Mouse (Mus musculus): ENCODE results near the gene Cox8b. TPM values are rescaled to one million over a fixed set of nuclear protein-coding genes. Genes with fewer than 3 reads are reported as not detected.
A peak's percentile ranks its signal among the peaks of the same experiment; 100 is the strongest.

Cox8b gene
- polyA plus RNA-seq, 1 experiment, result 8,538 TPM

DNA sequence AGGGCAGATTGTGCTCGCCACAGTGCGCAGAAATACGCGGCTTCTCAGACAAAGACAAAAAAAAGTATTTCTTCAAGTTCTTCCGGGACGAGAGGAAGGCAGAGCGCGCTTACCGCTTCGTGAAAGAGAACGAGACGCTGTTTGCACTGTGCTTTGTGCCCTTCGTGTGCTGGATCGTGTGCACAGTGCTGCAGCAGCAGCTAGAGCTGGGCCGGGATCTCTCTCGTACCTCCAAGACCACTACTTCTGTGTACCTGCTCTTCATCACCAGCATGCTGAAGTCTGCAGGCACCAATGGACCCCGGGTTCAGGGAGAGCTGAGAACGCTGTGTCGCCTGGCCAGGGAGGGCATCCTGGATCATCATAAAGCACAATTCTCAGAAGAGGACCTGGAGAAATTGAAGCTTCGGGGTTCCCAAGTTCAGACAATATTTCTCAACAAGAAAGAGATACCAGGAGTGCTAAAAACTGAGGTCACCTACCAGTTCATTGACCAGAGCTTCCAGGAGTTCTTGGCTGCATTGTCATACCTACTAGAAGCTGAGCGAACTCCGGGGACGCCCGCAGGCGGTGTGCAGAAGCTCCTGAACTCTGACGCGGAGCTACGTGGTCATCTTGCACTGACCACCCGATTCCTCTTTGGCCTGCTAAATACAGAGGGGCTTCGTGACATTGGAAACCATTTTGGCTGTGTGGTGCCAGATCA is 23.0 kb upstream of the Cox8b start:
- Histone ChIP-seq H3K27ac (replicated peaks; ENCODE audit: low read depth, low read length) (no peak overlapping the region), H3K4me3 (ENCODE audit: insufficient read depth, low read depth, low read length) (peak overlapping the region; percentile 46), H3K4me1 (ENCODE audit: control insufficient read depth, insufficient read depth, insufficient read length, low read length) (no peaks in the 10 kb centered on the region)

DNA sequence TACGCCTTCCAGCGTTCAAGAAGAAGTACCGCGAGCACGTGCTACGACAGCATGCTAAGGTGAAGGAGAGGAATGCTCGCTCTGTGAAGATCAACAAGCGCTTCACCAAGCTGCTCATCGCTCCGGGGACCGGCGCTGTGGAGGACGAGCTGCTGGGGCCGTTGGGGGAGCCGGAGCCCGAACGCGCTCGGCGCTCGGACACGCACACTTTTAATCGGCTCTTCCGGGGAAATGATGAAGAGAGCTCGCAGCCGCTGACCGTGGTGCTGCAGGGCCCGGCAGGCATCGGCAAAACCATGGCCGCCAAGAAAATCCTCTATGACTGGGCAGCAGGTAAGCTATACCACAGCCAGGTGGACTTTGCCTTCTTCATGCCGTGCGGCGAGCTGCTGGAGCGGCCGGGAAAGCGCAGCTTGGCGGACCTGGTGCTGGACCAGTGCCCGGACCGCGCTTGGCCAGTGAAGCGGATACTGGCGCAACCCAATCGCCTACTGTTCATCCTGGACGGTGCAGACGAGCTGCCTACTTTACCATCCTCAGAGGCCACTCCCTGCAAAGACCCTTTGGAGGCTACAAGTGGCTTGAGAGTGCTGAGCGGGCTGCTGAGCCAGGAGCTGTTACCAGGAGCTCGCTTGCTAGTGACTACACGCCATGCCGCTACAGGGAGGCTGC is 22.3 kb upstream of the Cox8b start:
- Histone ChIP-seq H3K4me3 (ENCODE audit: insufficient read depth, low read depth, low read length) (peak overlapping the region; percentile 46), H3K27ac (replicated peaks; ENCODE audit: low read depth, low read length) (no peak overlapping the region), H3K4me1 (ENCODE audit: control insufficient read depth, insufficient read depth, insufficient read length, low read length) (no peaks in the 10 kb centered on the region)

DNA sequence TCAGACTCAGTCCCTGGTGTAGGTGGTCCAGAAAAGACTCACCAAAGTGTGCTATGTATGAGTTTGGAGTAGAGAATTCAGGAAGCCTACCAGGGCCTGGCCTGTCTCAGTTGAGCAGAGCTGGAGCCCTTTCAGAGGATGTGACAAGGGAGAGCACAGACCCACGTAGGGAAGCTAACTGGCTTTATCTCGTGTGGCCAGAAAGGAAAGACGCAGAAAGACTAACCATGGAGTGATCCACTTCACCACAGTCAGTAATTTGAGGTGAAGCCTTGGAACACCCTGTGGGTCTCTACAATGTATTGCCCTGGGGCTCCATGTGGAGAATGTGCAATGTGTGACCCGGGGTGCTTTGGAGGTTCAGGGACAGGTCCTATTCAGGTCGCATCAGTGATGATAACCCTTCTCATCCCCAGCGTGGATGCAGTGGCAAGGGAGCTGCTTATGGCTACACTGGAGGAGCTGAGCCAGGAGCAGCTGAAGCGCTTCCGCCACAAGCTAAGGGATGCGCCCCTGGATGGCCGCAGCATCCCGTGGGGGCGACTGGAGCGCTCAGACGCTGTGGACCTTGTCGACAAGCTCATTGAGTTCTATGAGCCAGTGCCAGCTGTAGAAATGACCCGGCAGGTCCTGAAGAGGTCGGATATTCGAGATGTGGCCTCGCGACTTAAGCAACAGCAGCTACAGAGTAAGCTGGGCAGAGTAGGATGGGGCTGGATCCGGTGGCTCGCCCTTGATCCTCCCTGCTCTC is 21.2 kb upstream of the Cox8b start:
- H3K4me1 ChIP-seq (ENCODE audit: control insufficient read depth, insufficient read depth, insufficient read length, low read length), result no peaks in the 10 kb centered on the region
- no peak overlapping the region for H3K4me3 ChIP-seq (ENCODE audit: insufficient read depth, low read depth, low read length)
- H3K27ac ChIP-seq (replicated peaks; ENCODE audit: low read depth, low read length), result no peak overlapping the region

GRCm38 (mm10) chr7:140920418-140921029 is 20.3 kb upstream of the Cox8b start, which contains the start of gene Nlrp6:
Gene Nlrp6 (plus strand): TSS chr7:140920902.
- H3K4me1 ChIP-seq (ENCODE audit: control insufficient read depth, insufficient read depth, insufficient read length, low read length), result no peaks in the 10 kb centered on the region
- no peak within 1 kb of the TSS for H3K27ac ChIP-seq (replicated peaks; ENCODE audit: low read depth, low read length)
- H3K4me3 ChIP-seq (ENCODE audit: insufficient read depth, low read depth, low read length), result no peak within 1 kb of the TSS

DNA sequence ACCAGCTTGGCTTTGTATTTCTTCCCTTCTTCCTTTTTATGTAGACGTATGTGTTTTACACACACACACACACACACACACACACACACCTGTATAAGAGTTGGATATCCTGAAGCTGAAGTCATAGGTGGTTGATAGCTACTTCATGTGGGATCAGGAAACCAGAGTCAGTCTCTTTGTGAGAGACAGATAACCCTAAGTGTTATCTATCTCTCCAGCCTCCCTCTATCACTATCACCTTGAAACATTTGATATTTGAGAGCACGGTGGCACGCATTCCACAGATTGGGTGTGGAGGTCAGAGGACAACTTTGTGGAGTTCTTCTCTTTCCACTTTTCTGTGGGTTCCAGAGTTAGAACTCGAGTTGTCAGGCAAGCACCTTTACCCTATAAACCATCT is 19.7 kb upstream of the Cox8b start:
- Histone ChIP-seq H3K4me3 (ENCODE audit: insufficient read depth, low read depth, low read length) (no peak overlapping the region), H3K4me1 (ENCODE audit: control insufficient read depth, insufficient read depth, insufficient read length, low read length) (no peaks in the 10 kb centered on the region), H3K27ac (replicated peaks; ENCODE audit: low read depth, low read length) (no peak overlapping the region)

DNA sequence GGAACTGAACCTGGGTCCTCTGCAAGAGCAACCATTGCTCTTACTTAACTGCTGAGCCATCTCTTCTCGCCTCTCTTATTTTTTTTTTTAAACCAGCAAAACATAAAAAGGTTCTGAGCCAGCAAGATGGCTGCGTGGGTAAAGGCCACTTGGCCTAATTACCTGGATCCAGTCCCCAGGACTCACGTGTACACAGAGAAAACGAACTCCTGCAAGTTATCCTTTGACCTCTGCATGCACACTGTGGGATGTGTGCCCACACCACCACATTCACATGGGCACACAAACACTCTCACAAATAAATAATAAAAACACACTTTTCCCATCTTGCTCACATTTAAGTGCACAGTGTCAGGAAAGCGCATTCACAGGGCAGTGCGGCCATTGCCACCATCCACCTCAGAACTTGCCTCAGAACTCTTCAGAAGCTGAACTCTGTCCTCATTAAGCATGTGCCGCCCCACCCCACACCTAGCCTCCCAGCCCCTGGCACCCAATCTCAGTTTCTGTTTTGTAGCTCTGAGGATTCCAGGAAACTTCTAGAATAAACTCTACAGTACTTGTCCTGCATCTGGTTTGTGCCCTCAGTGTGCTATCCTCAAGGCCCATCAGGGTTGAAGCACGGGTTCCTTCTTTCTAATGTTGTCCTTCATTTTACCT is 13.9 kb upstream of the Cox8b start:
- Histone ChIP-seq H3K27ac (replicated peaks; ENCODE audit: low read depth, low read length) (no peak overlapping the region), H3K4me1 (ENCODE audit: control insufficient read depth, insufficient read depth, insufficient read length, low read length) (no peaks in the 10 kb centered on the region), H3K4me3 (ENCODE audit: insufficient read depth, low read depth, low read length) (no peak overlapping the region)

DNA sequence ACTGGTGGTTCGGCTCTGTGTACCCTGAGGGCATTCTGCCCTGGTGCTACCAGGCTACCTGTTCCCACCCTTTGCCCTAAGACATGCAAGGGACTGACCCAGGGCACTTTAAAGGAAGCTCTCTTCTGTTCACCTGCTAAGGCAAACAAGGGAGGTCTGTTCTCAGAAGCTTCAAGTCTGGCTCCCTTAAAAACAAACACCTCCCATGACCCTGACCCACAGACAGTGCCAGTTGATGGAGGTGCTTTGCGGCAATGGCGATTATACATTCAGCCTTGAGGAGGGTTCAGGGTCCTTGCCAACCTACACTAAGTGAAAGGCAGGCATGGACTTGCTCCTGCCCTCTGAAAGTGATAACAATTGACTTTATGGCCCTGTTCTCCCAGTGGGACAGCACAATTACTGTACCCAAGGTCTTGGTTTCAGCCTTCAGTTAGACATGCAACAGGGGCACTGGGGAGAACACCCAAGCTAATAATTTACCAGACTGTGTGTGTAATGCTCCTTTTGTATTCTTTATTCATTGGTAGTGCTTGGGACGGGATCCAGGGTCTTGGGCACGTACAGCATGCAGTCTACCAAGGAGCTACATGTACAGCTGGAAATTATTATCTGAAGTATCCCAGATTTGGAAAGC is 12.7 kb upstream of the Cox8b start:
- Histone ChIP-seq H3K4me1 (ENCODE audit: control insufficient read depth, insufficient read depth, insufficient read length, low read length) (no peaks in the 10 kb centered on the region), H3K4me3 (ENCODE audit: insufficient read depth, low read depth, low read length) (no peak overlapping the region), H3K27ac (replicated peaks; ENCODE audit: low read depth, low read length) (no peak overlapping the region)

GRCm38 (mm10) chr7:140912293-140912692 is 12.0 kb upstream of the Cox8b start:
- no peak overlapping the region for H3K27ac ChIP-seq (replicated peaks; ENCODE audit: low read depth, low read length)

DNA sequence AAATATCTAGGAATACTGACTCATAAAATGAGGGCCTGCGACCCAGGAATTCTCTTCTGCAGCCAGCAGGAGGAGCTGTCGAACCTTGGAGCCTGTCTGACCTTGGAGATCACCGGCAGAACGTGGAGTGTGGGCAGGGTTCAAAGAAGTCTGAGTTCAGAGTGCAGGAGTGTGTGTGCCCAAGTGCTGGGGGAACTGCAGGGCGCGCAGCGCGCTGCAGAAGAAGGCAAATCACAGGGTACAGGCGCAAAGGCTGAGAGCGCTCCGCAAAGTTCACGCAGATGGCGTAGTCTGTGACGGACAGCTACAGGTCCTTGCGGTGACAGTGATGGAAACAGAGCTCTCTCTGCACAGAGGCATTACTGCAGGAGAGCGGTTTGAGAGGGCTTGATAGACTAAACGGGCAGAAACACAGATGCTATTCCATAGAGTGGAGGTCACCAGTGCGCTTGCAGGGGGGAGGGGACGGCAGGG is 8.4 kb upstream of the Cox8b start:
- Histone ChIP-seq H3K4me3 (ENCODE audit: insufficient read depth, low read depth, low read length) (peak overlapping the region; percentile 48), H3K27ac (replicated peaks; ENCODE audit: low read depth, low read length) (no peak overlapping the region), H3K4me1 (ENCODE audit: control insufficient read depth, insufficient read depth, insufficient read length, low read length) (no peaks in the 10 kb centered on the region)

More at GRCm38 (mm10) chr7:140912293-140912692, 12.0 kb upstream of the Cox8b start:
- no peak overlapping the region for H3K4me3 ChIP-seq (ENCODE audit: insufficient read depth, low read depth, low read length)
- no peaks in the 10 kb centered on the region for H3K4me1 ChIP-seq (ENCODE audit: control insufficient read depth, insufficient read depth, insufficient read length, low read length)

GRCm38 (mm10) chr7:140908181-140908580 is 7.9 kb upstream of the Cox8b start:
- H3K4me1 ChIP-seq (ENCODE audit: control insufficient read depth, insufficient read depth, insufficient read length, low read length), result no peaks in the 10 kb centered on the region
- no peak overlapping the region for H3K4me3 ChIP-seq (ENCODE audit: insufficient read depth, low read depth, low read length)
- H3K27ac ChIP-seq (replicated peaks; ENCODE audit: low read depth, low read length), result no peak overlapping the region

DNA sequence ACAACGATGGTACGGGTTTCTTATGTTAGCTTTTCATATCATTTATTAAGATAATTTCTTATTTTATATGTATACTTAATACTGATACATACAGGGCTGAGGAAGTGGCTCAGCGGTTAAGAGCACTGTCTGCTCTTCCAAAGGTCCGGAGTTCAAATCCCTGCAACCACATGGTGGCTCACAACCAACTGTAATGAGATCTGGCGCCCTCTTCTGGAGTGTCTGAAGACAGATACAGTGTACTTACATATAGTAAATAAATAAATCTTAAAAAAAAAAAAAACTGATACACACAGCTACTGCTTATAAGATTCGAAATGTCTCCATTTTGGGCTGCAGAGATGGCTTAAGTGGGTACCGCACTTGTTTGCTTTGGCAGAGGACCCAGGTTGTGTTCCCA is 7.5 kb upstream of the Cox8b start:
- no peaks in the 10 kb centered on the region for H3K4me1 ChIP-seq (ENCODE audit: control insufficient read depth, insufficient read depth, insufficient read length, low read length)
- no peak overlapping the region for H3K4me3 ChIP-seq (ENCODE audit: insufficient read depth, low read depth, low read length)
- no peak overlapping the region for H3K27ac ChIP-seq (replicated peaks; ENCODE audit: low read depth, low read length)

DNA sequence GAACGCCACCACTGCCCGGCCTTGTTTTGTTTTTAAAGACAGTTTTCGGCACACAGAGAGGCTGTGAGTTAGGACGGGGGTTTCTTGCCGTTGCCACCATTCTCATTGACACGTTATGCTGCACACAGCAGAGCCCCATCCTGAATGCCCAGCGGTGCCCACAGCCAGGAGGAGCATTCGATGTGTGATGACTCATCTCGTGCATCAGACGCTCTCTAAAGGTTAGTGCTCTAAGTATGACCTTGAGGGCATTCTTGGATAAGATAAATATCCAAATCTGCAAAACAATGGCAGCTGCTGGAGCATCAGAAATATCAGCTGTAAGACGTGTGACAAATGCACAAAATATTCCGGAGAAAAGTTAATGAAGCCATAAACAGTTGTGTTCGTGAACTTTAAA is 6.9 kb upstream of the Cox8b start:
- Histone ChIP-seq H3K4me1 (ENCODE audit: control insufficient read depth, insufficient read depth, insufficient read length, low read length) (no peaks in the 10 kb centered on the region), H3K4me3 (ENCODE audit: insufficient read depth, low read depth, low read length) (no peak overlapping the region), H3K27ac (replicated peaks; ENCODE audit: low read depth, low read length) (no peak overlapping the region)

- Histone ChIP-seq H3K27ac (replicated peaks; ENCODE audit: low read depth, low read length) (no peak overlapping the region), H3K4me1 (ENCODE audit: control insufficient read depth, insufficient read depth, insufficient read length, low read length) (peaks cover 11% of the 10 kb centered on the region), H3K4me3 (ENCODE audit: insufficient read depth, low read depth, low read length) (no peak overlapping the region)
Observed at GRCm38 (mm10) chr7:140905642-140906081, 5.4 kb upstream of the Cox8b start.

GRCm38 (mm10) chr7:140903212-140903611 is 3.0 kb upstream of the Cox8b start:
- Histone ChIP-seq H3K4me1 (ENCODE audit: control insufficient read depth, insufficient read depth, insufficient read length, low read length) (peaks cover 13% of the 10 kb centered on the region), H3K4me3 (ENCODE audit: insufficient read depth, low read depth, low read length) (no peak overlapping the region), H3K27ac (replicated peaks; ENCODE audit: low read depth, low read length) (peak overlapping the region; percentile 98)
